Mouse (Mus musculus) midbrain, embryonic 13.5 days (tissue): ENCODE results near the gene Adgrg5. TPM values are rescaled to one million over a fixed set of nuclear protein-coding genes. Genes with fewer than 3 reads are reported as not detected.
A peak's percentile ranks its signal among the peaks of the same experiment; 100 is the strongest.

Experiments
- ATAC-seq: fragments of 200-750 bp; cut with Nextera tagmentation; 2 replicates; pipeline ENCODE4 v1.8.0; 2017; ENCODE audit warnings: mild to moderate bottlenecking, moderate TSS enrichment, moderate library complexity
- H3K27ac ChIP-seq: fragments of 300-500 bp; sonication (generic); 2 replicates; pipeline ENCODE4 v1.5.1; 2015; ENCODE audit warnings: inconsistent platforms, mild to moderate bottlenecking, moderate library complexity
- H3K27me3 ChIP-seq: fragments of 300-500 bp; sonication (generic); 2 replicates; pipeline ENCODE4 v1.6.1; 2015; ENCODE audit warnings: mild to moderate bottlenecking, inconsistent platforms
- H3K36me3 ChIP-seq: fragments of 300-500 bp; sonication (generic); 2 replicates; pipeline ENCODE4 v1.6.1; 2015; ENCODE audit warnings: mild to moderate bottlenecking, inconsistent platforms
- H3K4me1 ChIP-seq: fragments of 300-500 bp; sonication (generic); replicated peaks from 2 replicates; pipeline ENCODE4 v1.6.1; 2015; ENCODE audit warnings: inconsistent platforms
- H3K4me2 ChIP-seq: fragments of 300-500 bp; sonication (generic); replicated peaks from 2 replicates; pipeline ENCODE4 v1.6.1; 2015; ENCODE audit warnings: moderate library complexity, mild to moderate bottlenecking, inconsistent platforms
- H3K4me3 ChIP-seq: fragments of 300-500 bp; sonication (generic); replicated peaks from 2 replicates; pipeline ENCODE4 v1.5.1; 2015; ENCODE audit warnings: mild to moderate bottlenecking, inconsistent platforms
- H3K9ac ChIP-seq: fragments of 300-500 bp; sonication (generic); replicated peaks from 2 replicates; pipeline ENCODE4 v1.6.1; 2015; ENCODE audit warnings: mild to moderate bottlenecking, inconsistent platforms
- H3K9me3 ChIP-seq: fragments of 300-500 bp; sonication (generic); 2 replicates; pipeline ENCODE4 v1.6.1; 2016; ENCODE audit warnings: mild to moderate bottlenecking, inconsistent platforms
- WGBS: fragments of 180-500 bp; shearing (Covaris S2); methylation state at CpG from one replicate; pipeline ENCODE4 v1.1.7; 2015; 5-methylcytosine and 5-hydroxymethylcytosine counted together
- polyA plus RNA-seq: library from polyadenylated mRNA; unstranded; fragments of >200 nt; fragmentation: Nextera tagmentation; extraction: Ambion mirVana; gene quantifications from 2 replicates; pipeline ENCODE4 v1.2.1, GENCODE M21; 2015

Gene Adgrg5
- polyA plus RNA-seq, 1 experiment from 2014 or later: 0.08 TPM

DNA sequence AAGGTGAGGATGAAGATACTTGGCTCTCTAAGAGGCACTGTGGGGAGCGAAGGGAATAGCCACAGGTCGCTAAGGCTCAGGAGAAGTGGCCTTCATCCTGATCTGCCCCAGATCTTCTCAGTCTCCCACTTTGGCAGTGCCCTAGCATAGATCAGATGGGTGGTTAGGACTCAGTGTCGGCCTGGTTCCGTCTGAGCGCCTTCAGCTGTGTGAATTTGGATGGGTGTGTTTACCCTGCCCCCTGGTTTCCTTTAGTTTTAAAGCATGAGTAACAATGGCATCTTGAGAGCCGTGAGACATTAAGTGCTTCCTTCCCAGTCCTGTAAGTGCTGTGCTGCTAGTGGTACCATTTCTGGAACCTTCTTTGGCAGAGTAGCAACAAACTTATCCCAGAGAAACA, 65.1 kb downstream of the Adgrg5 start:
- H3K4me1 ChIP-seq: peaks cover 69% of the 10 kb centered on the region
- H3K9me3 ChIP-seq: no peaks in the 10 kb centered on the region
- no peak overlapping the region for H3K27ac ChIP-seq
- no peak for ATAC-seq
- H3K36me3 ChIP-seq: no peaks in the 10 kb centered on the region
- no peak overlapping the region for H3K9ac ChIP-seq
- H3K4me2 ChIP-seq: no peak overlapping the region
- no peak overlapping the region for H3K4me3 ChIP-seq
- H3K27me3 ChIP-seq: no peaks in the 10 kb centered on the region
- 84% methylated on average over 6 of the region's 6 CpGs for WGBS

DNA sequence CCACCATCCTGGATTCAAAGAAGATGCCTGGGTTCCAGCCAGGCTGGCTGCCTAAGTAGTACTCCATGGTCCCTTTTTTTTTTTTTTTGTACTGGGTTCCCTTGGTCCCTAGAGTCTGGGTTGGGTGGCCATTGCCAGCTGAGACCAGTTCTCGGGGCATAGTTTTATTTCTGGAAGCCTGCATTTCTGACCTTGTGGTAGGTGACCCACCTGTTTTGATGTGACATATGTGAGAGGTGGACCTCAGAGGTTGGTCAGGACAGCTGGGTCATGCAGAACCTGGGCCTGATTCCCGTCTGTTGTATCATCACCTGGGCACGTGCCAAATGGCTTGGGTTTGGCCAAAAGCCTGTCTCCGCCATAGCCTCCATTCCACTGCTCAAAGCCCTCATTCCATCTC, 66.2 kb downstream of the Adgrg5 start:
- ATAC-seq: no peak
- Histone ChIP-seq H3K4me3 (no peak overlapping the region), H3K4me2 (no peak overlapping the region), H3K36me3 (no peaks in the 10 kb centered on the region), H3K27ac (no peak overlapping the region), H3K4me1 (peaks cover 62% of the 10 kb centered on the region), H3K27me3 (no peaks in the 10 kb centered on the region), H3K9ac (no peak overlapping the region), H3K9me3 (no peaks in the 10 kb centered on the region)
- 91% methylated on average over 4 of the region's 4 CpGs for WGBS

DNA sequence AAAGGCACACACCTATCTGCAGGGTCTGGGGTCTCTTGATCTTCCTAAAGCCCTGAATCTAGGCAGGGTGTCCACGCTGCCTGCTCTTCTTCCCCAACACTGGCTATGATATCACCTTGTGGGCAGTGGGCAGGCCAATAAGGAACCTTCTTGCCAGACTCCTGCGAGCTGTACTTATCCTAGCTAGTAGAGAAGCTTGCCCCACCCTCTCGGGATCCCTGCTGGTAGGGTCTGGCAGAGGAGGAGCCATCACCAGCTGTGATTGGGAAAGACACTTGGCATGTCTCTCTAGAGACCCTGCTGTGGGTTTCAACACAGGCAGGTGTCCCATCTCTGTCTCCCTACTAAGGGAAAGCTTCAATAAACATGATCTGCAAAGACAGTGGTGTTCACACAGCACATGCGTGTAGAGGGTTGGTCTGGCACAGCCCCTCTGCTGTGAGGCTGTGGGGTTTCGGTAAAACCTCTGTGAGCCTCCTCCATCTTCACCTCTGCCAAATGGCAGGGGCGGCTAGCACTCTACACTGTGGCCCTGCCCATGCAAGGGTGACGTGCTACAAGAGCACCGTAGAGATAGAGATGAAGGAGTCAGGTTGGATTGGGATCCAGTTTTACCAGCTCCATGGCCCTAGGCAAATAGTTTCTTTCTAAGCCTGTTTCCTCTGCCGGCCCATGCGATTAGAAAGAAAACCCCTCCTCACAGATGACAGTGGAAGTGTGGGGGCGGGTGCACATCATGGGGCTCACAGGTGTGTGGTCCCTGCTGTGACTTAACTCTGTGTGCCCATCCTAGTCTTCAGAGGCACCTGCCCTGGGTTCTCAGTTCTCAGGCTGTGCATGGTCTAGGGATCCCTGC, 67.3 kb downstream of the Adgrg5 start:
- ATAC-seq: no peak
- H3K4me3 ChIP-seq: no peak overlapping the region
- peaks cover 53% of the 10 kb centered on the region for H3K4me1 ChIP-seq
- no peak overlapping the region; the same call in 1 of the 2 replicates for H3K9ac ChIP-seq
- 0 out of 2 replicates have a peak overlapping the region, but pooled peaks have one; percentile 96 for H3K27ac ChIP-seq
- H3K4me2 ChIP-seq: no peak overlapping the region
- no peaks in the 10 kb centered on the region for H3K27me3 ChIP-seq
- no peaks in the 10 kb centered on the region for H3K36me3 ChIP-seq
- H3K9me3 ChIP-seq: no peaks in the 10 kb centered on the region
- 77% methylated on average over 11 of the region's 11 CpGs for WGBS

DNA sequence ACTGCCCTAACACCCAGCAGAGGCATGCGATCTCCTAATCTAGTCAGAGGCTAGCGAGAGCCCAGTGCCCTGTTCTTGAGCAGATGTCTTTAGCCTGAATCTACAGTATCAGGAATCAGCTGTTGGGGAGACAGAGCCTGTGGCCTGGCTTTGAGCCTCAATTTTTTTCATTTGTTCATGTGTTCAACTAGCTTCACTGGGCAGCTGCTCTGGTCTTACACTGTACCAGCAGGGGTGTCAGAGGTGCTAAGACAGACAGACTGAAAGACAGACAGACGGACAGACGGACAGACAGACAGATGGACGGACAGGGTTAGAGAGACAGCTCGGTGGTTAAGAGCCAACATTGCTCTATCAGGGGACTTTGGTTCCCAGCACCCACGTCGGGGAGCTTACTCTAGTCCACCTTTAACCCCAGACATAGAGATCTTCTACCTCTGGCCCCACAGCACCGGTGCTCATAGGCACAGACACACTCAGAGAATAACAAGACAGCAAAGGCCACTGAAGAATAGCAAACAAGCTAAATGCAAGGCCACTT, 68.0 kb downstream of the Adgrg5 start:
- Histone ChIP-seq H3K9me3 (no peaks in the 10 kb centered on the region), H3K27ac (peak overlapping the region; percentile 96; the same call in 1 of the 2 replicates), H3K4me2 (no peak overlapping the region), H3K4me1 (peaks cover 51% of the 10 kb centered on the region), H3K4me3 (no peak overlapping the region), H3K36me3 (no peaks in the 10 kb centered on the region), H3K9ac (no peak overlapping the region), H3K27me3 (no peaks in the 10 kb centered on the region)
- 87% methylated on average over 9 of the region's 9 CpGs for WGBS
- ATAC-seq: no peak

DNA sequence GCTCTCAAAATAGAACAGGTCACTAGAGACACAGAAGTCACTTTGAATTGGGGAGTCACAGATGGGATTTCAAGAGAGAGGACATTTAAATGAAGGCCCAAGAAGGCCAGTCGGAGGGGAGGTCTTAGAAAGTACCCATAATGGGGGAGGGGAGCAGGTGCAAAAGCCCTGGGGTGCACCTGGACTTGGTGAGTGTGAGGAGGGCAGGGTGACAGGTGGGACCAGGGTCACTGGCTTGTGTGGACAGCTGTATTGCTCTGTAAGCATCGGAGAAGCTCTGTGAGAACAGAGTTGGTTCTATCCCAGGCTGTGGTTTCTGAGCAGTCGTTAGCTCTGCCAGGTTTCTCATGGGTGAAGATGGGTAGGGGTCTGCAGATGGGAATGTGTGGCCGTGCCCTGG, 68.5 kb downstream of the Adgrg5 start:
- no peak for ATAC-seq
- Histone ChIP-seq H3K27me3 (no peaks in the 10 kb centered on the region), H3K9me3 (no peaks in the 10 kb centered on the region), H3K4me1 (peaks cover 51% of the 10 kb centered on the region), H3K4me2 (no peak overlapping the region), H3K27ac (peak overlapping the region; percentile 96), H3K36me3 (no peaks in the 10 kb centered on the region), H3K4me3 (no peak overlapping the region), H3K9ac (peak overlapping the region; percentile 1; the same call in 1 of the 2 replicates)
- whole genome bisulfite sequencing: 69% methylated on average over 4 of the region's 4 CpGs

DNA sequence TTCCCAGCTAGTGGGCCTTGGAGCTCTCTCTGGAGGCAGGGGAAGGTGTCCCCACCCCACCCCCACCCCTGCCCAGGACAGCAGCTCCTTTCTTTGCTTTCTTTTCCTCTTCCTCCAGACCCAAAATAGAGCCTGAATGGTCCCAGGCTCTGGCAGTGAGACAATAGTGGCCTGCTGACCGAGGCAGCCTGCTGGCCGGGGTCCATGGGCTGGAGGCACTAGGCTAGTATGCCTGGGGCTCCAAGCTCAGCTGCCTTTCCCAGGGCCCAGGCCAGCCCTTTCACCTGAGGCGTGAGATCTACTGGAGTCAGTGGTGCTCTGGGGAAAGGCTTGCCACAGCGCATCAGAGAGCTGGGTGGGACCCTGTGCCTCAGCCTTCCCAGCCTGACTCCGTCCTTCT, 69.0 kb downstream of the Adgrg5 start:
- Histone ChIP-seq H3K27ac (peak overlapping the region; percentile 96), H3K9me3 (no peaks in the 10 kb centered on the region), H3K4me3 (no peak overlapping the region), H3K4me1 (peaks cover 51% of the 10 kb centered on the region), H3K27me3 (no peaks in the 10 kb centered on the region), H3K36me3 (no peaks in the 10 kb centered on the region), H3K9ac (peak overlapping the region; percentile 1; the same call in 1 of the 2 replicates), H3K4me2 (peak overlapping the region; percentile 98; the same call in 1 of the 2 replicates)
- no peak for ATAC-seq
- WGBS: 35% methylated on average over 5 of the region's 5 CpGs

Other genes starting within 250 kb of the Adgrg5 start
- 0.21 and 0.43 TPM in 2 replicates for gene Pllp, start 227.4 kb upstream of the Adgrg5 start, polyA plus RNA-seq
- gene Ccl22, start 178.1 kb upstream of the Adgrg5 start, polyA plus RNA-seq: not detected in 2 replicates
- gene Cx3cl1, start 151.7 kb upstream of the Adgrg5 start, polyA plus RNA-seq: 14.2 and 14.5 TPM in 2 replicates
- gene Ccl17, start 113.2 kb upstream of the Adgrg5 start, polyA plus RNA-seq: 0.46 TPM in 1 of 2 replicates, not detected in the other
- 56.1 and 61.6 TPM in 2 replicates for gene Coq9, start 85.4 kb upstream of the Adgrg5 start, polyA plus RNA-seq
- gene Ciapin1, start 85.3 kb upstream of the Adgrg5 start, polyA plus RNA-seq: 202 and 203 TPM in 2 replicates
- 133 and 140 TPM in 2 replicates for gene Polr2c, start 66.2 kb upstream of the Adgrg5 start, polyA plus RNA-seq
- gene Dok4, start 47.4 kb upstream of the Adgrg5 start, polyA plus RNA-seq: 51.2 and 54.5 TPM in 2 replicates
- gene Ccdc102a, start 5.6 kb upstream of the Adgrg5 start, polyA plus RNA-seq: 4.0 and 6.0 TPM in 2 replicates
- 189 and 212 TPM in 2 replicates for gene Adgrg1, start 51.1 kb downstream of the Adgrg5 start, polyA plus RNA-seq
- 0.96 and 1.3 TPM in 2 replicates for gene Adgrg3, start 94.0 kb downstream of the Adgrg5 start, polyA plus RNA-seq
- gene Drc7, start 131.4 kb downstream of the Adgrg5 start, polyA plus RNA-seq: 0.24 and 0.58 TPM in 2 replicates
- gene Katnb1, start 157.5 kb downstream of the Adgrg5 start, polyA plus RNA-seq: 38.8 and 39.7 TPM in 2 replicates